Mouse (Mus musculus) monocyte, adult 5-6 weeks (primary cell): ENCODE measurements around the gene Hsd17b12. TPM values are rescaled to one million over a fixed set of nuclear protein-coding genes. Genes with fewer than 3 reads are reported as not detected.

Experiments used
- ATAC-seq: fragments of 153-309, 156-312 bp; replicated peaks from 2 replicates; pipeline ENCODE4 v1.8.0; 2017; ENCODE audit warnings: mild to moderate bottlenecking; ENCODE audit not compliant: low TSS enrichment, insufficient number of reproducible peaks, severe bottlenecking, poor library complexity, low FRiP score
- total RNA-seq: library from RNA; stranded (forward); fragments of 200-1000, 200-491, 200-594 nt; gene quantifications from 3 replicates; pipeline ENCODE4 v1.2.3, GENCODE M21; 2017

The Hsd17b12 gene
- total RNA-seq, 1 experiment from 2014 or later: 97.6 TPM

DNA sequence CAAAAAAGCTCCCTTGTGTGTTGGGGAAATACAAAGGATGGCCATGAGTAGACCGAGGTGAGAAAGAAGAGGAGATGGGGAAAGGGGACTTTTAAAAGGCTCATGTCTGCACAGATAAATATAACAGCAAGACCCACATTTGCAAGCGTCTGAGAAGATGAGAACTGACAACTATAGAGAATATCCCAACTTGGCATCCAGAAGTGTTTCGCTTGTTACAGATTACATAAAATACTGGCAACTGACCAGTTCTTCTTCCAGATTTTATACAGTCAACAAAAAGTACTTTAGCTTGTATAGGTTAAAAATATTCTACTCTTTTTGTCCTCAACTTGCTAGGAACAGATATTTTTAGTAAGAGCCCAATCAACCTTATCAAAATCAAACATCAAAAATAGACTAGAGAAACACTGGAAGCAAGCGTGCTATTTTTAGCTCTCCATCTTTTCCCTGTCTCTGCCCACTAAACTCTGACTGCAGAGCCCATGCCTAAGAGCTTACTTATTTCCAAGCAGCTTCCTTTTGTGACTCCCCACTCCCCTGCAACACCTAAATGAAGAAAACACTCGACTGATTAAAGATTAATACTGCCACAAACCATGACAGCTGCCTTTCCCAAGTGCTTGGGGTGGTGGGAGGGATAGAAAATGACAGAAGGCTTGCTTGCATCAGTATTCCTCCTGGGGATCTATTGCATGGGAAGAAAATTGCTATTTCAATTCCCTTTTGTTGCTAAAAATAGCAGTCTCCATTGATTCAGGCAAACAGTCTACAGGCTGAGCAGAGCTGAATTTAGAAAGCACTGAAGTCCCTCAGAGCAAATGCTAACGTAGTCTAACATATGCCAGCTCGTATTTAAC, 35.4 kb downstream of the Hsd17b12 start:
- no peak for ATAC-seq

DNA sequence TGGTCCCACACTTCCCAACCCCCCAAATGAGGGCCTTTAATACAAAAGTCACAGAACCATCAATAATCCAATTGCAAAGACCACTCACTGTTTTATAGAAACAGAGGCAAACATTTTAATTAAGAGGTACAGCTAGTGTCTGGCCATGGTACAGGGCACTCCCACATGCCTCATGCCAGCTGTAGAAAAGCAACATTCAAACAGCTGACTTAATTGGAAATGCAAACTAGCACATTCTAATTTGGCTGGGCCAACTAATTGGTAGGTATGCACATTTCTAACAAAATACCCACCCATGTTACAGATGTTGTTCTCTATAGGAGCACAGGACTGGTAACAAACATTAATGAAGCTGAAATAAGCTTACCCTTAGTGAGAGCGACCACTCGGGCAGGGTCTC, 54.0 kb downstream of the Hsd17b12 start:
- no peak for ATAC-seq

DNA sequence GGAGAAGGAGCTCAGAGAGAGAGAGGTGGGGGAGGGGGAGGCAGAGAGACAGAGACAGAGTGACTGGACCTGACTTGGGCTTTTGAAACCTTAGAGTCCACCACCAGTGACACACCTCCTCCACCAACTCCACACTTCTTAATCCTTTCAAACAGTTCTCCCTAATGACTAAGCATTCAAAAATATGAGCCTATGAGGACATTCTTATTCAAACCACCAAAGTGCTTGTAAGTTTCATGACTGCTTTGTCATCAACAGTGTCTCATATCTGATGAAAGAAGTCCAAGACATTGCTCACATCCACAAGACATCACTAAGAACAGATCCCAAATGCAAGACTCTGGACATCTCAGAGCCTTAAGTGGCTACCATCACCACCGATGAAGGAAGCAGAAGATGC, 67.9 kb downstream of the Hsd17b12 start:
- no peak for ATAC-seq

DNA sequence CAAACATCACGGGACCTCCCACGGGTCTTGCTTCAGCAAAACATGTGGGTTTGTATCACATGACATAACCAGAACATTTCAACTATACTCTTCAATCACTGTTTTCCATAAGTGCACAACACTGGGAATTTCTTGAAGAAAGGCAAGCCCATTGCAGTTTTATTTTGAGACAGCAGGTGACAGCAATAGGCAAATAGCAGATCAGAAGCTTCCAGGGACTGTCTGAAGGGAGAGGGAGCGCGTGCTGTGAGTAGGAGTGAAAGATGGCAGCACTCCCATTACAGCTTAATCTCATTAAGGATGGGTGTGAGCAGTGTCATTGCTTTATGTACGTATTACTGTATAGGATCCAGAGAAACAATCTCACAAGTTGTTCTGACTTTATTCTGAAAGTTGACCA, 88.3 kb downstream of the Hsd17b12 start:
- ATAC-seq: no peak

DNA sequence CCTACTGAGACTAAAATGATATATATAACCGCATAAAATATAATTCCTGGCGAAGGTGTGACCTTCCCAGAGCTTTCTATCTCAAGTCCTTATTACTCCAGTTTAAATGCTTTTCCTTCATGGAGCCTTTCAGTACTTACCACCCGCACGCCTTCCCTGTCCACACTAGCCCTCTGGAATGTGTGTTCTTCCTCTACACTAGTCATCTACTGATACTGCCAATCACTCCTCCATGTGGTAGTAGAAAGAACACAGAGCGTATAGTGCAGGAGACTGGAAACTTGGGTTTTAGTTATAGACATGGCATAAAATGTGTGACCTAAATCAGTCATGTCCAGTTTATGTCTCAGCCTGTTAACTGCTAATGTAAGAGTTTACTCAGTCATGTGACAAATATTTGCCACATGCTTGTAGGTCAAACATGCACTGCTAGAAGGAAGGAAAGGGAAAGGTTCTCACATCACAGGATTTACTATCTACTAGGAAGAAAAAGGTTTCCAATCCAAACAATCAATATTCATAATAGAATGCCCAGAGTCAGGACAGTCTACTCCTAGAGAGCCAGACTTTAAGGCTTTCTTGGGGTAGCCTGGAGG, 91.1 kb downstream of the Hsd17b12 start:
- ATAC-seq: no peak

DNA sequence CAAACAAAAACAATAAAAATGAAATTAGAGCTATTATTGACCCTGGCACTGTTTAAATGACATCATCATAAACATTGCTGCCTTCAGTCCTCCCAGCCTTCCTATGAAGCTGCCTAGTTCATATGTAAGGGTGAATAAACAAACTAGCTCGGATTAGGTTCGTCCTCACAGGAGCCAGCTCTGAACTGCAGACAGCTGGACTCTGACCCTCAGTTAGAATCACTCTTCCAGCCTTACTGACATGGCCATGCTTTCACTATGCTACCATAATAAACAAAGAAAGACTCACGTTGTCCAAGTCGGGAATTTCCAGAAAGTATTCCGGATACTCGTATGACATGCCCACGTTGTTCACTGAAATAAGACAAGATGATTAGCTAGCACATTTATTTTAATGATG, 91.6 kb downstream of the Hsd17b12 start:
- no peak for ATAC-seq

DNA sequence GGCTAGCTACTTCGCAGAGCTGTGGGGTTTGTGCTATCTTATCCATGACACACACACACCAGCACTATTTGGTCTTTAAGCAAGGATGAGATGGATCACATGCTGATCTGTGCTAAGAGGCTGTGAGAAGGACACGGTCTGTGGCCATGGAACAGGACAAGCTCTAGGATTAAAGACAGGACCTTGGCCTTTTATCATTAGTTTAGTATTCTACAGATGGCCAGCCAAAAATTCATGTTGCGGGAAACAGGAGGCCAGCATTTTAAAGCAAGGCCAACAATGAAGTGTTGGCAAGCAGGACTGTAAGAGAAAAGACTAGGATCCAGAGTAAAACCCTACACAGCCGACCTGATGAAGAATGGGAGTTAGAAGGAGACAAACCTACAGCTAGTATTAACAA, 95.0 kb downstream of the Hsd17b12 start:
- ATAC-seq: no peak

DNA sequence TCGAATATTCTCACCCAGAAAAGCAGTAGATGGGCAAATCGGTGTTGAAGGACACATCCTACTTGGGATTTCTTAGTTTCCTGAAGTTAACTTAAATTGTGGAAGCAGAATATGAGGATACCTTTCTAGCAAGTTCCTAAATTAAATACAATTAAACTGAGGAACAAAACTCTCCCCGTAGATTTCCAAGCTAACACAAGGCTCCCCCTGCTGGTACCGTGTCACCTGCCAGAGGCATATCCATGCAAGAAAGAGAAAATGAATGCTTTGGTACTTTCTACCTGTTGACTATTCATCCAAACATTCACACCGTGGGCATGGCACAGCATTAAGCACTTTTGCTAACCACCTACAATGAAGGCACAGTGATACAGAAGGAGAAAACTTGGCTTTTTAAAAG, 98.3 kb downstream of the Hsd17b12 start:
- ATAC-seq: no peak

DNA sequence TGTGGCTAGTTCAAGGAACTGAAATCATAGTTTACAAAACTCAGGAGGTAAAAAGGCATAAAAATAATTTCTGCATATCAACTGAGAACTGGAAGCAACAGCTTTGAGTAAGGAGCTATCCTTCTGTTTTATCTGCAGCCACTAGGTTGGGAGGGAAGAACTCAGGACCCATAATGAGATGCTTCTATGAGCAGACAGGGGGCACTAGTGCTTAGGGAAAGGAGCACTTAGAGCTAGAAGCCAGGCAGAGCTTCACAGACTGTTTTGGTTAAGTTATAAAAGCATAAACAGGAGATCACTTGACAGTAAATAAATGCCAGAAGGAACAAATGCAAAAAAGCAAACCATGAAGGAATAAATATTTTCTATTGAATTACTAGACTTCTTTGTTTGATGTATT, 103.0 kb downstream of the Hsd17b12 start:
- ATAC-seq: no peak

DNA sequence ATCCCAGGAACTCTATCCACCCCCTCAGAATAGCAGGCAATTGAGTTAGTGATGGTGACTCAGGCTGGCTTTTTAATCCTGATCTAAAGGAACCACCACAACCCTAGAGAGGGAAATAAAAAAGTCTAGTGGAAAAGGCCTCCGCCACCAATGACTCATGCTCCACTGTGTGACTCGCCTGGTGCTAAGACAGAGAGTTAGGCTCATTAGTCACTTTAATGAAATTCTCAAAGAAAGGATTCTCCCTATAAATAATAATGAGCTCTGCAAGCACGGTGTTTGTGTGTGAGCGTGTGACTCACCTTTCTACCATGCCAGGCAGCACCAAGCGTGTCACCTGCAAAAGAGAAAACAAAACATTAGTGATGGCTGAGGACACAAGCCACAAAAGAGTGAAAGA, 105.8 kb downstream of the Hsd17b12 start:
- no peak for ATAC-seq

DNA sequence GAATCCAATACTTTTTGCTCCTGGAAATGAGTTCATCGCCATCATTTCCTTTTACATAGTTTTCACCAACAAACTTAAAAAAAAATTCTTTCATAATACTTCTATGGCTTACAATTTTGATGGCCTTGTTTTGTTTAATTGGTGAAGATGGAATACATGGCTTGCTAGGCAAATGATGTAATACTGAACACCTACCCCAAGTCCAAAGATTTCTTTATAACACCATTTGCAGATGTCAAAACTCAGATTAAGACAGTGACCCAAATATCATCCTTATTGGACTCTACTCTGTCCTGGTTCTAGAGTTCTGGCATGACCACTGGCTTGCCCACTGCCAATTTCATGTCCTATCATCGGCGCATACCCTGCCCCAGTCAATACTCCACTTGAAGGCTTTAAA, 106.9 kb downstream of the Hsd17b12 start:
- ATAC-seq: no peak

DNA sequence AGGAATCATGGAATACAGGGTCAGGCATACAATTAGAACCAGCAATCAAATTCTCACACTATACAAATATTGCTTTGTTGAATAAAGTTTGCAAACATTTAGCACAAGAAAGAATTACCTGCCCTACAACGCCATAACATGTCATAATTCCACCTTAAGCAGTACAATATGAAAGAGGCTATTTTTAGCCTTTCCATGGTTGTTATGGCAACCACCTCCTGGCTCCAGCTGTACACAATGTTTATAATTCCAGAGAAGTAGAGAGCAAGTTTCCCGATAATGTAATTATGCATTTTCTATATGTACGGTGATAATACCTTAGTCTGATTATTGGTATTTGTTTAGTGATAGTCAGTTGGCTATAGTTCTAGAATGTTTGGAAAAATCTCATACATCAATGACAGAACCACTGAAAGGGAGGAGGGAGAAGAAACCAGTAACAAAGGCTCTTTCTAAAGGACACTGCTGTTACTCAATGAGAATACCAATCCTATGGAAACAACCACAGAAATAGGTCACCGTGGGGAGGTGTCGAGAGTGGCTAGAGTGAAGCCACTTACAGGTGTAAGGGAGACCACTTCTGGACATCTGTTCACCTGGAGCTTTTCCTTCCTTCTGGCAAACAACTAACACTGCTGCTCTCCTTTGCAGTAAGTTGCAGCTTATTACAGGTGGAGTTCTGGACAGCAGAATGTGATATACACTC, 108.1 kb downstream of the Hsd17b12 start:
- no peak for ATAC-seq

DNA sequence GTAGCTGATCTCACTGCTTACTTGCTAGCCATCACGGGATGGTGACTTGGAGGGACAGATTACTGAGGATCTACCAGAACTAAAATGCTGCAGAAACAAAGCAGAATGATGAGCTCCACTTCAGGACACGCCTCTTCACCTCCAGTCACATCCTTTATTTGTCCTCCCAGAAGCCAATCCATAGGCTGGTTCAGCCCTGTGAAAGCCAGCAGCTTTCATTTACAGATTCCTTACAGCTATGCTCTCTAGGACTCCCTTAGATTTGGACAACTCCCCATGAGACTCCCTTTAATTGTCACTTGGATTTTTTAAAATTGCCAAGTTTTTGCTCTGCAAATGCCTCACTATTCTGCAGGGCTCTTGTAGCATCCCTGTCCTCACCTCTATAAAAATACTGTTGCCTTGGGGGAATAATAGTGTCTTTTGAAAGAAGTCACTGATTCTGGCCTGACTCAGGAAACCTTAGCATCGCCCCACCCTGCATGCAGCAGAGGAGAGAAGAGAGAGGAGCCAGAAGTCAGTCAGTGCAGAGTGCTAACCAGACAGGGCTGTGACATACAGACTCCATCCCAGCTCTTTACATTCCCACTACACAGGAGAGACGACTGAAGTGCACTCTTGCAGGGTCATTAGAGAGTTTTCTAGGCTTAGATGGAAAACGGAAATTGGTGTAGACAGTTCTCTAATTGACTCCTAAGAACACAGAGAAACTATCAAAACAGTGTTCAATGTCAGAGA, 108.9 kb downstream of the Hsd17b12 start:
- no peak for ATAC-seq

DNA sequence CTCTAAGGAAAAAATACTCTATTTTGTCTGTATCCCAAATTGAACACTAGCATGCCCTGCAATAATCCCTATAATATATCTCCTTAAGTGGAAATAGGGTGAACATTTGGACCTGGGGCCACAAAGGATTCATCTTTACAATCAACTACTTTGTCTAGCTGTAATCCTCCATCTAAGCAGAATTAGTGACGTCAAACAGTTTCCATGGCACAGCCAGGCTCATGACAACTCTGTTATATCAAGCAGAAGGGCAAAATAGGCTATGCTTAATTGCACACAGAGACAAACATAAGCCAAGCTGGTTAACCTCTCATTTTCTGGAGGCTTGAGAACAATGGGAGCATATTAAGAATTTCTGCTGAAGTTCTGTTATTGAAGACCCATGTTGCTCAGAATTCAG, 109.5 kb downstream of the Hsd17b12 start:
- ATAC-seq: no peak

DNA sequence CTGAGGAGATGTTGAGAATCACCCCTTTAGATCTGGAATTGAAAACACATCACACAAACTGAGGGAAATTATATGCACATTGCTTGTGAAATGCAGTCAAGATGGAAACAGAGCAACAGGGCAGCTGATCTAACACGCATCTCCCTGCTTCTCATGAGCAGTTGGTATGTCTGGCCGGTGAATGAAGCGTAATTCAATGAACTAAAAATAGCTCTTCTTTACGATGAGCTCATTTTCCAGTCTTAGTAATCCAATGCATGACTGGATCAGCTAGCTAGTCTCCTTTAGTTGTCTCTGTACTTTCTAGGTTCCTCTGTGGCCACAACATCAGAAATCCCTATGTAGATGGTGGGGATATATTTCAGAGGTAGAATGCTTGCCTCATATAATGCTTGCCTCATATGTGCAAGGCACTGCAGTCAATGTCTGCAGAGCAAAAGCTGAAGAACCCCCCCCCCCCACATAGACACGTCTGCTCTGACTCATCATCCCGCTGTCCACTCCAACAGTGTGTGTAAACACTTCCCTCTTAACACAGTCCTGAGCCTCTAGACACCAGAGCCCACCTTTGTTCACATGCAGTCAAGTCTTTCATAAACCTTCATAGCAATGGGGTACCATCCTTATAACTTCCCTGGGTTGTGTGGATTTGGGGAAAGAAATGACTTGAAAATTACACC, 112.2 kb downstream of the Hsd17b12 start:
- no peak for ATAC-seq

DNA sequence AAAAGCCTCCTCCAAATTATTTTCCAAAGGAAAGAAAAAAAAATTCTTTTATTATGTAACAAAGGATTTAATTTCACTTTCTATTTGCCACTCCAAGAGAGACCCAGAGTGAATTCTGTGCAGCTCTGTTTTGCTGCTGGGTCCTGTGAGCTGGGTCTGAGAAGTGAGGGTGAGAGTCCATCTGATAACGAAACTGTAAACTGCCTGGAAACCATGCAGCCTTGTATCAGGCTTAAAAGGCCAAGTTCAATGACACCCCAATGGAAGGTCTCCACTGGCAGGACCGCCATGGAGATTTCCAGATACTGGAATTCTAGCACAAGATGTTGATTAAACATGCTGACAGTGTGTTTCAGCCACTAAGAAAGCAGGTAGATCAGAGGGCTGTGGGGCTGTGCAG, 113.6 kb downstream of the Hsd17b12 start:
- ATAC-seq: no peak

DNA sequence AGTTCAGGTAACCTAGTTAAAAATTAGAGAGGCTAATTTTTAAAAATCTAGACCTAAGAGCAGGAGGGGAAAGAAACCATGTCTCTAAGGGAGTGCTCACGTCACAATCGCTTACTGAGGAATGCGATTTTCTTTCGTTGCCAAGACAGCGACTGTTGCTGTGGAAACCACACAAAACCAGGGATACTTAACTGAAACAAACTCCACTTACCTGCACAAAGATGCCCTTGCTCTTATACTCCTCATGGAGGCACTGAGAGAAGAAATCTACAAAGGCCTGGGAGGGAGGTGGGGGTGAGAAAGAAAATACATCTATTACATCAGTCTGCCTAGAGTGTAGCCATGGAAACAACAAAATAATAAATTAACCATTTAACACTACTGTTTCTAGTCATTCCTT, 114.1 kb downstream of the Hsd17b12 start:
- ATAC-seq: no peak

DNA sequence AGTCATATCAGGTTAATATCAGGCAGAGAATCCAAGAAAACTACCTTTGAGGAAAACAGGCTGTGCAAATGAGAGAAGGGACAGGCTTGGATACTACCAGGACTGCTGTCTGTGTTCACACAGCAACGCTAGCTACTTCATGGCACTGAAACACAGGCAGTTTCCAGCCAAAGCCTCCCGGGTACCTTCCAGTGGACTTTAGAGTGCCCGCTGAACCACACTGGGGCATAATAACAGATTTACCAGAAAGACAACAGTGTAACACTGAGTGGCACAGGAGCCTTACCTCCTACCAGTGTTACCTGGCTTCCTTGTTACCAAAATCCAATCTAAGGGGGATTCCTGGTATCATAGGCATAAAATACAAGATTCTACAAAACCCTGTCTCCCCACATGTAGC, 115.3 kb downstream of the Hsd17b12 start:
- no peak for ATAC-seq
